Mouse (Mus musculus): ENCODE measurements around the gene Mre11a. TPM values are rescaled to one million over a fixed set of nuclear protein-coding genes. Genes with fewer than 3 reads are reported as not detected.

Mre11a gene
- total RNA-seq, 2 experiments from 2014 or later: 9.8 to 15.4 TPM

DNA sequence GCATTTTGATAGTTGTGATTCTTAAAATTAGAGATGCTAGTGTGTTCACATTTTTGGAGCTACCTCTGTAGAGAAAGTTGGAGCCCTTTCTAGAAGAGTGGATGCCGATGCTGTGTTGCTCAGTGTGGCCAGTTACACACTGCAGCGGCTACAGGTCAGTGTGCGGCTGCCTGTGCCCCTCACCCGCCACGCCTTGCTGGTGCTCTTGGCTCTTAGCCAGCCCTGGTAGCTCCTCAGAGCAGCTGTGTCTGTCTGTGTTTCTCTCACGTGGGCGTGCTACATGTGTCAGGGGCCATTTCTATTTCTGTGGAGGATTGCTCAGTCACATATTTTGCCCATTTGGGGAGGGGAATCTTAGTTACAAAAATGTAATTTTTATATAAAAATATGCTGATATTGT, 55.1 kb downstream of the Mre11a start:
- no peak for DNase-seq (ENCODE audit: low spot score in 2 of 2)
- H3K4me3 ChIP-seq: no peak overlapping the region
- no peak overlapping the region for H3K27ac ChIP-seq
- no peak for TF ChIP-seq CTCF (conservative IDR thresholded peaks at IDR 0.05)

DNA sequence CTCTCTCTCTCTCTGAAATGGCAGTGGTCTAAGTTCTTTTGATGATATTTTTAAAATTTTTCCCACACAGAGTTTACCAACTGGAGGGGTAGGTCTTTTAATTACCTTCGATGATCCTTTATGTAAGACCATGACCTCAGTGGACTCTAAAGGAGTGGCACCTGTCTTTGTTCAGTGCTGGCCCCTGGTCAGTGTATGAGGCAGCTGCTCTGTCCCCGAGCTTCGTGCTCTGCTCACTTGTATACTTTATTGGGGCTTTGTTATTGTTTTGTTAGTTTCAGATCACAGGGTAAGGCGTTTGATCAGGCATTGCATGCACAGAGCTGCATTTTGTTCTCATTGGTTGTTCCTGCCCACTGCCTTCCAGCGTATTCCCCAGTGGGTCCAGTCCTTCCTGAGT, 55.5 kb downstream of the Mre11a start:
- no peak overlapping the region for H3K27ac ChIP-seq
- no peak for TF ChIP-seq CTCF (conservative IDR thresholded peaks at IDR 0.05)

DNA sequence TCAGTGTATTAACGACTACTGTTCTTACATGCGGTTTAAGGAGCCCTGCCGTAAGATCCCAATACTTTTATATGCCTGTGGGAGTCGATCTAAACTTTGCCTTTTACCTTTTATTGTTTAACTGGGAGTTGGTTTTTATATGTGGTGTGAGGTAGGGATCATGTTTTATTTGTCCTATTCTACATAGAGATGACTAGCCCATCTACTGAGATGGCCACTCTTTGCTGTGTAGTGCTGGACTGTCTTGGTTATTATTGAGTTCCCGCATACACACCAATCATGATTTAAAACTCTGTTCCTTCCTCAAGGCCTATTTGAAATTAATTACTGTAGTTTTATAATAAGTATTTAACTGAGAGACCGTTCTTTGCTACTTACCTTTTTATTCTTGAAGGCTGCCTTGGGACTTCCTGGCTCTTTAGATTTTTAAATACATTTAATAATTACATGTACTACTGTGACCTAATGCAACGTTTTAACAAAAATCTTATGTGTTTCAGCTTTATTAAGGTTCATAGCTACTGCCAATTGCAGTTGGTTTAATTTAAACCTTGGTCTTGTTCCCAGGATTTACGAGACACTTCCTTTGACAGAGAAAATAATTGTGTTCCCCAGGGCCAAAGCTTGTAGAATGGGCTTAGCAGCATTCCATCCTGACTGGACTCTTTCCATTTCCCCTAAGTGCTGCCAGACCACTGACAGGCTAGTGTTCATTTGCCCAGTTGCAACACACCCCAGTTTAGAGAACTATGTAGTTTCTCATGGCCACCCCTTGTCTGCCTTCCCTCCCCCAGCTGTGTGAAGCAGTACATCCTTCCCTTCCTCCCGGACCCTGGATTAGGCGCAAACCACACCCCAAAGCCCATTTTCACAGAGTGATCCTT, 57.7 kb downstream of the Mre11a start:
- H3K27ac ChIP-seq: no peak overlapping the region
- H3K4me3 ChIP-seq: no peak overlapping the region
- DNase-seq (ENCODE audit: low spot score in 2 of 2): no peak
- TF ChIP-seq CTCF (conservative IDR thresholded peaks at IDR 0.05): no peak

More for the DNA sequence above, 55.5 kb downstream of the Mre11a start:
- H3K4me3 ChIP-seq: no peak overlapping the region
- DNase-seq (ENCODE audit: low spot score in 2 of 2): no peak

DNA sequence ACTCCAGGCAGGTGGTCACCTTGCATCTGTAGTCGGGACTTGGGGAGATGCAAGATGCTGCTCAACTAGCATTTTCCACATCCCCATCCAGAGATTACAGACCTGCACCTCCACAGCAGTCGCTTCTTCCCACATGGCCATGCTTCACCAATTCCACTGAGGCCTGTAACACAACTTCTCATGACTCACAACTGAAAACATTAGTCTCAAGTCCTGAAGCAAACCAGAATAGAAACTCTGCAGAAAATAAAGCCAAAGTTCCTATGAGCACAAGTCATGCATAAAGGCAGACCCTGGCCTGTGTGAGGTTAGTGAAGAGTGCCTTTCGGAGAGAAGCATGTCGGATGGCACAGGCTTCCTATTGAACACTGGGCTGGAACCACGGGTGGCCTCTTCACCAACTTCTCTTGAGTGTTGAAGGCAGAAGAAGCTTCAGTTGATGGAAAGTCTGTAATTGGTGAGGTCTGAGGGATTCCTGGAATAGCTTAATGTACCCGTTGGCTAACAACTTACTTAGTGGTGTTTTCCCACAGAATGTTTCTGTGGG, 58.9 kb downstream of the Mre11a start:
- DNase-seq (ENCODE audit: low spot score in 2 of 2): no peak
- TF ChIP-seq CTCF (conservative IDR thresholded peaks at IDR 0.05): no peak
- Histone ChIP-seq H3K27ac (no peak overlapping the region), H3K4me3 (no peak overlapping the region)

DNA sequence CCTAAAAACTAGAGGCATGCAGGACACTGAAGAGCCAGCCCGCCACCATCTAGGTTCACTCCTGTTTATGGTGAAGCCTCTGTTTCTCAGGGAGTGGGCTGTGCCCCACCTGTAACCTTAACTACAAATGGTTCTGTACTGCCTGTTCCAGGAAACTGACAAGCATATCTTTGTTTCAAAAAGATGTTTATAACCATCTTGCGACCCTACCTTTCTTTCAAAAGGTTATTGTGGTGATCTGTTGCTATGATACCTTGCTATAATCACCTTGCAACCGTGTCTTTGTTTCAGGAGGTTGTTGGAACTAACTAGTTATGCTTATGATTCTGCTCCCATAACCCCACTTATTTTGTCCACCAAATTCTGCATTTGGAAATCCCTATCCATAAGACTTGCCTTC, 59.4 kb downstream of the Mre11a start:
- no peak for TF ChIP-seq CTCF (conservative IDR thresholded peaks at IDR 0.05)
- DNase-seq (ENCODE audit: low spot score in 2 of 2): no peak
- Histone ChIP-seq H3K27ac (no peak overlapping the region), H3K4me3 (no peak overlapping the region)

DNA sequence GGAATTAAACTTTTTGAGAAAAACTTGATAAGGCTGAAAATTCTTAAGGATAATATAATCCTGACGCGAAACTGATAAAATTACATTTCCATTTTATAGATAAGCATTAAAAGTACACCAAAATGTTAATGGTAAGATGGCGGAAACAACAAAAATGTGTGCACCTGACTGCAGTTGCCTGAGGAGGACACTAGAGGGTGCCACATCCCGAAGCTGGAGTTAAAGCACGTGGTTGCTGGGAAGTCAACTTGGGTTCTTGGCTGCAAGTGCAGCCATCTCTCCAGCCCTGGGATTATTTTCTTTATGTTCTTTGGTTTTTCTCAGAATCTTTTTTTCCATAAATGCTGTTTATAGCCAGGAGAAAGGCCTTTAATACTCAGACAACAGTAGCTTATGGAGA, 62.0 kb downstream of the Mre11a start:
- Histone ChIP-seq H3K4me3 (no peak overlapping the region), H3K27ac (no peak overlapping the region)
- DNase-seq (ENCODE audit: low spot score in 2 of 2): no peak
- TF ChIP-seq CTCF (conservative IDR thresholded peaks at IDR 0.05): peak; percentile 72

DNA sequence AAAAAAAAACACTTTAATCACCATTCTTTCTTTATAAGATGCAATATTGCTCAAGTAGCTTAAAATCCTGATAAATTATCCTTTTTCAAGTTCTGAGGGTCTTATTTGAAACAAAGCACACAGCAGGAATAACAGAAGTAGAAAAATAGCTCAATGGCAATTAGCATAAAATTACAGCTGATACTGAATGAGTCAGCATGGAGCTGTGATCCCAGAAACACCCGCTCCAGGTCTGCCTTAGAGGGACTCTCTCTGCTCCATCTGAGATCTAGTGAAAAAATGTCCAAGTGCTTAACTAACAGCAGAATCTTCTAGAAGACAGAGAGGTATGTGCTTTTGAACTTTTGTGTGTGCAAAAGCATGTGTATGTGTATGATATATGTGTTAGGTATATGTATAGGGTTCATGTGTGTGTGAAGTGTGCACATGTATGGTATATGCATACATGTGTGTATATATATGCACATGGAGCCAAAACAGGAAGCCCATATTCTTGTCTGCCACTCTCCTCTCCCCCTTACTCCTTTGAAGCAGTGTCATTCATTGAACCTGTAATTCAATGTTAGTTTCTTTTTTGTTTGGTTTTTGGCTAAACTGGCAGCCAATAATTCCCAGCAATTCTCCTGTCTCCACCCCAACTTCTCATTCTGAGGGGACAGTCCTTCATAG, 63.9 kb downstream of the Mre11a start:
- Histone ChIP-seq H3K4me3 (no peak overlapping the region), H3K27ac (no peak overlapping the region)
- DNase-seq (ENCODE audit: low spot score in 2 of 2): no peak
- TF ChIP-seq CTCF (conservative IDR thresholded peaks at IDR 0.05): no peak

DNA sequence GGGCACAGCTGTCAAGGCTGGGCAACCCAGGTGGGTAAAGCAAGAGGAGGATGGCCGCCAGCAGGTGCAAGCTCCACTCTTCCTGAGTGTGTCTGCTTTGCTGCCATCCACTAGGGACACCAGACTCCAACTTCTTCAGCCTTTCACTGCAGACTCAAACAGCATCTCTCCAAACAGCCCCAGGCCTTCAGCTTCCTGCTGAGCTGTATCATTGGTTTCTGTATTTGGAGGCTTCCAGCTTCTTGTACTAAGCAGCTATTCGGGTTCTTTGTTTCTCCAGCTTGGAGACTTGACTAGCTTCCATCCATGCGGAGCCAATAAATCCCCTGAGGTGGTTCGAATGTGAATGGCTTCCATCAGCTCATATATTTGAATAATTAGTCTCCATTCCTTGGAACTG, 70.1 kb downstream of the Mre11a start:
- TF ChIP-seq CTCF (conservative IDR thresholded peaks at IDR 0.05): peak; percentile 25; the same call in 1 of the 2 replicates
- DNase-seq (ENCODE audit: low spot score in 2 of 2): no peak
- Histone ChIP-seq H3K27ac (no peak overlapping the region), H3K4me3 (no peak overlapping the region)

DNA sequence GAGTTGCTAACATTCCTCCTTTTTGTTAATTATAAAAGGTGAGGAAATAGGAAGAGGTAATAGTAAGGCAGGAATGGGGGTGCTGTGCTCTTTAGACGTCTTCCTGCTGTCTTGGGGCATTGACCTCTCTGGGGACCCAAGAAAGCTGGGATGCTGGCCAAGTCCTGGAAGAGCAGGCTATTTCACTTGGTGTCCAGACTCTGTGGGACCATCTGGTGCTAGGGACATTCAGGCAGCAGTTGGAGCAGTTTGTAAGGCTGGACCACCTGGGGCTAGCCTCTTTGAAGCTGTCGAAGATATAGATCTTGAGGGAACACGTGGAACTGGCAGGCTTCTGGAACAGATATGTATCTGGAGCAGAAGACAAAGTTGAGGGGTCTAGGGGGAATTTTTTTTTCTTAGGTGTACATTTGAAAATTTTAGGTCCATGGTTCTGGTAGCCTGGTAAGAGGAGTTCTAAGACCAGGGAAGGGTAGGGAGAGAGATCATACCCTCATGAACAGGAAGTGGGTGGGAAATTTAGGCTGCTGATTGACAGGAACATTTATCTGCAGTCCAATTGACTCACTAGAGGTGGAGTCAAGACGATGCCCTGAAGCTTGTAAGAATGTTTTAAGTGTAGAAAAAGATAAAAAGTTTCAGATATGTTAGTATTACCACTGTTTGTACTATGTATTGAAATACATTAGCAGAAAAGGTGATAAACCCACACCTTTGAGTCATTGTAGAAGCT, 72.6 kb downstream of the Mre11a start:
- no peak for DNase-seq (ENCODE audit: low spot score in 2 of 2)

DNA sequence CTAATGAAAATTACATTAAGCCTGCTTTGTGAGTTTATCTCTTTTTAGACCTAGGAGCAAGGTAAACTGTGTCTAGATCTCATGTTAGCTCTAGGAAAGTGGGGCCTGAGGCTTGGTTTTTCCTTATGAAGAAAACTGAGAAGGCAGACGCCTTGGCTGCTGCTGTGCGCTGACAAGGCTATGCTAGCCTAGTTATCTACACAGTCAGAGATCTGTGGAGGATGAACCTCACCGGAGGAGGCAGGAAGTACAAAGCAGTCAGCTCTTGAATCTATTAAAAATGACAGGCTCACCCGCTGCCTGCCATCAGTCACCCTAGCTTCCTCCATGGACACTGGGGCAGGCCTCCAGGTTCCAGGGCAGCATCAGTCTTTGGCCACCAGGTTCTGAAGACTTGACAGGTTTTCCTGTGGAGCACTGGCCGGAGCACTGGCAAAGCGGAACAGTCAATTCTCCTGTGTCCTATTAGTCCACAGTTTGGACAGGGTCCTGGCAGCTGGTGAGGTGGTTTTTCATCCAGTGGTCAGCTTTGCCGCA, 73.8 kb downstream of the Mre11a start:
- TF ChIP-seq CTCF (conservative IDR thresholded peaks at IDR 0.05): no peak
- H3K27ac ChIP-seq: no peak overlapping the region
- H3K4me3 ChIP-seq: no peak overlapping the region
- DNase-seq (ENCODE audit: low spot score in 2 of 2): no peak

More for the DNA sequence above, 72.6 kb downstream of the Mre11a start:
- no peak for TF ChIP-seq CTCF (conservative IDR thresholded peaks at IDR 0.05)
- Histone ChIP-seq H3K4me3 (no peak overlapping the region), H3K27ac (no peak overlapping the region)

DNA sequence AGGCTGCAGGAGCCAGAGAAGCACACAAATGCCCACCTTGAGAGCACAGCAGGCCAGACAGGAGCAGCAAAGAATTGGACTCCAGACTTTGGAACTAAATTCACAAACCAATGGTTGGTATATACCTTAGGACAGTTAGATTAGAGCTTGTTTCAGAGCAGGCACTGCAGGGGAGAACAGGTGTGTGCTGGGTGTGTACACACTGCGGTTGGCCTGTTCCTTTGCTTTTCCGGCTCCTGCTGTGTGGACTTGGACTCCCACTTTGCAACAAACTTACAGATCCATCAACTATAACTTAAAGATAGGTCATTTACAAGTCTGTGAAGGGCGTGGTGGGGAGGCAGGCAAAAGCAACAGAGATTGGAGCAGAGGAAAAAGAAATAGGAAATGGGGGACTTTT, 74.3 kb downstream of the Mre11a start:
- DNase-seq (ENCODE audit: low spot score in 2 of 2): no peak
- Histone ChIP-seq H3K4me3 (no peak overlapping the region), H3K27ac (no peak overlapping the region)
- no peak for TF ChIP-seq CTCF (conservative IDR thresholded peaks at IDR 0.05)

DNA sequence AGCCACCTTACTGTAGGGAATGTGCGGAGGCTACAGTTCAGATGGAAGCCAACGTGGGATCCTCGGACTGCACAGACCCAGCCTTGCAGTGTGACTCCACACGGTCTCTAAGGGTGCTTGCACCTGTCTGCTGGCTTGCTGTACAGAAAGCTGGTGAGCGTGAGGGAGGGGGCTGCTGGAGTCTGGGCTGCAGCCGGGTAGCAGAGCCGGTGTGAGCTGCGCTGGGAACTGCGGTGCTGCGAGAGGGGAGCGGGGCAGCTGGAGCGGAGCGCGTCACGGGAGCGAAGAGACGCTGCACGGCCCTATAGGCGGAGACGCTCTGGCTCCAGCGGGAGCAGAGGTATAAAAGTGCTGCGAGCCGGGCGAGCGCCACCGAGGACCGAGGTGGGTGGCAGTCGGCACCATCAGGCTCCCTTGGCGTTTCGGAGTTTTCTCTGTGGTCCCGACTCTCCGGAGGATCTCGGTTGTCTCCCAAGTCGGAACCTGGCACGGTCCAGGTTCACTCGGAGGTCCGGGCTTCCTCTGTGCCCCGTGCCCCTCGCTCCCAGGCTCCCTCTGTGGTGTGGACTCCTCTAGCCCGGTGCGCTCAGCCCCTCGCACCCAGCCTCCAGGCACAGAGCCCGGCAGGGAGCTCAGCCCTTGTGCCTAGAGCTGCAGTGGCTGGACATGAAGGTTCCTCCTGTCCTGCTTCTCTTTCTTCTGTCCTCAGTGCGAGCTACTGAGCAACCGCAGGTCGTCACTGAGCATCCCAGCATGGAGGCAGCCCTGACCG, 75.6 kb downstream of the Mre11a start, which contains the start of gene Gpr83:
Gene Gpr83 (plus strand): TSS at position 343 of the 772 bp plus-strand sequence.
- DNase-seq (ENCODE audit: low spot score in 2 of 2): peak; percentile 20 to 51
- no peak for TF ChIP-seq CTCF (conservative IDR thresholded peaks at IDR 0.05)
- H3K27ac ChIP-seq: peak within 1 kb of the TSS; percentile 69

More for the DNA sequence above, 75.6 kb downstream of the Mre11a start, which contains the start of gene Gpr83:
- H3K4me3 ChIP-seq: peak within 1 kb of the TSS; percentile 64

Data from layer of hippocampus, adult 2 months (tissue).